Mouse (Mus musculus) MEL (cell line): ENCODE data around the gene Gria1.

Experiments
- CTCF ChIP-seq, 3 experiments: IDR thresholded peaks in 2 of 3; conservative IDR thresholded peaks in 1 of 3; 2 replicates each; pipeline ENCODE4 v1.5.1; 2011 to 2012; ENCODE audit warnings: low read length in 3 of 3, low read depth in 2 of 3, mild to moderate bottlenecking in 2 of 3, improper control_type of control experiment in 1 of 3, inconsistent platforms in 1 of 3, mixed read lengths in 1 of 3, moderate library complexity in 1 of 3; ENCODE audit not compliant: control insufficient read depth in 1 of 3, insufficient read depth in 1 of 3, poor library complexity in 1 of 3, severe bottlenecking in 1 of 3
- EP300 ChIP-seq, 2 experiments: IDR thresholded peaks; 2 replicates each; pipeline ENCODE4 v1.6.1; 2011; ENCODE audit warnings: improper control_type of control experiment in 2 of 2, low read length in 2 of 2, low read depth in 1 of 2, mild to moderate bottlenecking in 1 of 2
- GABPA ChIP-seq: IDR thresholded peaks from 2 replicates; pipeline ENCODE4 v1.6.1; 2012; ENCODE audit warnings: low read depth, mild to moderate bottlenecking, inconsistent platforms, low read length, improper control_type of control experiment, moderate library complexity
- MEF2A ChIP-seq: IDR thresholded peaks from 2 replicates; pipeline ENCODE4 v1.6.1; 2014; ENCODE audit warnings: low read depth, mild to moderate bottlenecking, inconsistent platforms, low read length, improper control_type of control experiment; ENCODE audit not compliant: poor library complexity, insufficient replicate concordance, severe bottlenecking; ENCODE audit errors: extremely low read depth
- MYC ChIP-seq: IDR thresholded peaks from 2 replicates; pipeline ENCODE4 v1.6.1; 2011; ENCODE audit warnings: low read depth, mild to moderate bottlenecking, low read length, improper control_type of control experiment, moderate library complexity
- NRF1 ChIP-seq: IDR thresholded peaks from 2 replicates; pipeline ENCODE4 v1.6.1; 2014; ENCODE audit warnings: low read depth, mild to moderate bottlenecking, inconsistent platforms, low read length, improper control_type of control experiment, moderate library complexity; ENCODE audit not compliant: poor library complexity, insufficient read depth, severe bottlenecking
- POLR2A ChIP-seq, 2 experiments: IDR thresholded peaks; 2 replicates each; pipeline ENCODE4 v1.6.1; 2011 to 2012; ENCODE audit warnings: low read length in 2 of 2, mild to moderate bottlenecking in 2 of 2, control low read depth in 1 of 2, improper control_type of control experiment in 1 of 2, low read depth in 1 of 2, moderate library complexity in 1 of 2; ENCODE audit not compliant: control insufficient read depth in 1 of 2, insufficient read depth in 1 of 2, poor library complexity in 1 of 2
- TAL1 ChIP-seq: IDR thresholded peaks from 2 replicates; pipeline ENCODE4 v1.6.1; 2012; ENCODE audit warnings: mild to moderate bottlenecking, inconsistent platforms, low read length, moderate library complexity, mixed read lengths
- USF1 ChIP-seq: IDR thresholded peaks from 2 replicates; pipeline ENCODE4 v1.6.1; 2014; ENCODE audit warnings: low read depth, mild to moderate bottlenecking, inconsistent platforms, low read length, improper control_type of control experiment, moderate library complexity
- USF2 ChIP-seq, 2 experiments: IDR thresholded peaks; 2 replicates each; pipeline ENCODE4 v1.6.1; 2011 to 2012; ENCODE audit warnings: improper control_type of control experiment in 2 of 2, low read length in 2 of 2, borderline replicate concordance in 1 of 2, inconsistent platforms in 1 of 2, low read depth in 1 of 2, mild to moderate bottlenecking in 1 of 2; ENCODE audit not compliant: insufficient read depth in 1 of 2
- ZNF384 ChIP-seq: IDR thresholded peaks from 2 replicates; pipeline ENCODE4 v1.6.1; 2012; ENCODE audit warnings: low read depth, mild to moderate bottlenecking, inconsistent platforms, low read length, improper control_type of control experiment

DNA sequence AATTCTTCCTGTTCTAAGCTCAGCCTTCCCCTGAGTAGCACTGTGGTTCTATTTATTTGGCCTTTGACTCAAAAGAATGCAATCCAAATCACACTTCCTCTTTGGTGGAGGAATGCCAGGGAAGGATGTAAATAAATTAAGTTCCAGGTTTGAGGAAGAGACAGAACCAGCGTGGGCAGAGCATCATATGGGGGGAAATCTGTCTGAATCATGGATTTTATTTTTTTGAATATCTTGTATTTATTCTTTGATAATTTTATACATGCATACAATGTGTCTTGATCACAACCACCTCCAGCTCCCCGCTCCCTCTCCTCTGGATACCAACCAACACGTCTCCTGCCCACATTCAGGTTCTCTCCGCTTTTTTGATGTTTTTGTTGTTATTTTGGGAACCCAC is 312.9 kb downstream of the Gria1 start:
- TF ChIP-seq NRF1, result no peak
- no peak for TF ChIP-seq POLR2A (IDR thresholded peaks at IDR 0.05; ENCODE audit: control insufficient read depth in 1 of 2, insufficient read depth in 1 of 2, low read depth in 1 of 2, low read length in 2 of 2, poor library complexity in 1 of 2)
- no peak for TF ChIP-seq GABPA
- no peak for TF ChIP-seq CTCF (IDR thresholded peaks at IDR 0.05 in 2 of 3, conservative IDR thresholded peaks at IDR 0.05 in 1 of 3; ENCODE audit: control insufficient read depth in 1 of 3, insufficient read depth in 1 of 3, low read depth in 2 of 3, low read length in 3 of 3, poor library complexity in 1 of 3, severe bottlenecking in 1 of 3)
- no peak for TF ChIP-seq EP300 (IDR thresholded peaks at IDR 0.05; ENCODE audit: low read depth in 1 of 2, low read length in 2 of 2)
- no peak for TF ChIP-seq USF2 (IDR thresholded peaks at IDR 0.05; ENCODE audit: borderline replicate concordance in 1 of 2, insufficient read depth in 1 of 2, low read depth in 1 of 2, low read length in 2 of 2)
- no peak for TF ChIP-seq ZNF384
- TF ChIP-seq MYC, result no peak
- no peak for TF ChIP-seq MEF2A
- TF ChIP-seq USF1, result no peak
- no peak for TF ChIP-seq TAL1
